Comparison of ENCODE assay signal across 15 mouse cellular contexts in the genomic region with DNA sequence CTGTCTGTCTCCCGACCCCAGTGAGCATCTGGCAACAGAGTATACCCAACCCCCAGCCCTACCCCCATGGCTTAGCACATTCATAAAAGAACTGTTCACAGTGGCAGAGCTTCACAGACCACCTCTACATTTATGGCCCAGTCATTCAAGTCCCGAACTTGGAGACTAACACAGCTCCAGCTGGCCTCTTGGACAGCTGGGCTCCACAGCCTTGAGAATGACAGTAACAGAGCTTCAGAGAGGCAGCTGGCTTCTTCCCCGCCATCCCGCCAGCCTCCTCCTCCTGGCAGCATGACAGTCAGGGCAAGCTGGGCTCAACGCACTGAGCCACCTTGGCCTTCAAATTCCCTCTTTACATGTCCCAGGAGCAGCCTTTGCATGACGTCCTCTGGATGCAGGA. TPM values are rescaled to one million over a fixed set of nuclear protein-coding genes. Genes with fewer than 3 reads are reported as not detected.
A peak's percentile ranks its signal among the peaks of the same experiment; 100 is the strongest.
DNase-seq lines count a peak whose midpoint lies in the region; ATAC-seq lines count a peak whose summit lies in the region.
"Had no signal": no experiment of that assay in that cellular context is flagged by ENCODE, and none has a peak within 500 bp of the region (broad histone marks: within the 10 kb centered on the region; RNA-seq: fewer than 3 reads in every experiment).

No protein-coding gene starts in this region.

- intact Hi-C loops in gastrocnemius, postnatal 36 days (cut with DNase I) = no loop called here

- WGBS in midbrain, embryonic 10.5 days = 79% methylated on average over 6 of the region's 6 CpGs
- 54% methylated on average over 6 of the region's 6 CpGs for WGBS in midbrain, embryonic 15.5 days
- 66% methylated on average over 6 of the region's 6 CpGs for WGBS in liver, embryonic 15.5 days (ENCODE audit: insufficient replicate concordance)

- H3K27me3 ChIP-seq in midbrain, embryonic 10.5 days (ENCODE audit: low read depth, poor library complexity, severe bottlenecking) = no peaks in the 10 kb centered on the region
- H3K27me3 ChIP-seq in midbrain, embryonic 15.5 days (replicated peaks) = no peaks in the 10 kb centered on the region
- no peaks in the 10 kb centered on the region for H3K27me3 ChIP-seq in liver, embryonic 15.5 days
- H3K27me3 ChIP-seq: CH12.LX; embryonic facial prominence, embryonic 12.5 days; Patski had no signal

- 0 out of 2 replicates have a peak overlapping the region, but pooled peaks have one; percentile 28 for H3K27ac ChIP-seq in midbrain, embryonic 10.5 days (replicated peaks)
- H3K27ac ChIP-seq in midbrain, embryonic 15.5 days = no peak overlapping the region
- peak overlapping the region; percentile 61 for H3K27ac ChIP-seq in liver, embryonic 15.5 days (replicated peaks)
- H3K27ac ChIP-seq: embryonic facial prominence, embryonic 12.5 days; heart, adult 2 months had no signal

- ATAC-seq in midbrain, embryonic 15.5 days (replicated peaks) = no peak
- ATAC-seq in liver, embryonic 15.5 days (ENCODE audit: insufficient read depth) = no peak
- ATAC-seq: intestine, postnatal 0 days; Patski had no signal

- H3K4me3 ChIP-seq in midbrain, embryonic 10.5 days = no peak overlapping the region
- H3K4me3 ChIP-seq in midbrain, embryonic 15.5 days = no peak overlapping the region
- H3K4me3 ChIP-seq in liver, embryonic 15.5 days (replicated peaks) = no peak overlapping the region
- H3K4me3 ChIP-seq: embryonic facial prominence, embryonic 12.5 days; heart, adult 2 months had no signal

- H3K4me1 ChIP-seq in midbrain, embryonic 10.5 days = peaks cover 5% of the 10 kb centered on the region; the same call in 1 of the 2 replicates
- no peaks in the 10 kb centered on the region for H3K4me1 ChIP-seq in midbrain, embryonic 15.5 days
- peaks cover 41% of the 10 kb centered on the region for H3K4me1 ChIP-seq in liver, embryonic 15.5 days (replicated peaks)
- H3K4me1 ChIP-seq: embryonic facial prominence, embryonic 12.5 days had no signal

- H3K9me3 ChIP-seq in midbrain, embryonic 10.5 days (replicated peaks) = no peaks in the 10 kb centered on the region; the same call in 1 of the 2 replicates
- no peaks in the 10 kb centered on the region for H3K9me3 ChIP-seq in midbrain, embryonic 15.5 days
- H3K9me3 ChIP-seq in liver, embryonic 15.5 days (replicated peaks) = no peaks in the 10 kb centered on the region
- H3K9me3 ChIP-seq: embryonic facial prominence, embryonic 12.5 days had no signal

- H3K36me3 ChIP-seq in midbrain, embryonic 10.5 days = peaks cover 2% of the 10 kb centered on the region; the same call in 1 of the 2 replicates
- H3K36me3 ChIP-seq in midbrain, embryonic 15.5 days (replicated peaks) = no peaks in the 10 kb centered on the region
- H3K36me3 ChIP-seq in liver, embryonic 15.5 days (replicated peaks) = peaks cover 17% of the 10 kb centered on the region

- peak; percentile 45 for DNase-seq in gastrocnemius, postnatal 10 days
- DNase-seq in gastrocnemius, postnatal 36 days = no peak
- DNase-seq in midbrain, embryonic 10.5 days (ENCODE audit: low spot score) = no peak
- DNase-seq in cerebellum, postnatal 10 days = peak; percentile 83 to 87
- no peak for DNase-seq in ovary, adult 18-20 months (ENCODE audit: low spot score)
- DNase-seq: heart, adult 2 months; kidney, postnatal 36 days; lung, adult 2 months; spleen, adult 18-20 months had no signal

- H3K4me2 ChIP-seq in midbrain, embryonic 15.5 days = no peak overlapping the region
- no peak overlapping the region for H3K4me2 ChIP-seq in liver, embryonic 15.5 days
- H3K4me2 ChIP-seq: embryonic facial prominence, embryonic 12.5 days had no signal

- no peak overlapping the region for H3K9ac ChIP-seq in midbrain, embryonic 15.5 days
- H3K9ac ChIP-seq in liver, embryonic 15.5 days = no peak overlapping the region
- H3K9ac ChIP-seq: embryonic facial prominence, embryonic 12.5 days had no signal

RNA-seq across cellular contexts. Expression of a gene that starts 20.9 kb away (rescaled TPM):
- 10 to 100 TPM in 1 of 2 experiments, 1 to 10 TPM in 1; 9.4 to 11.1 TPM for total RNA-seq in gastrocnemius, postnatal 10 days (2021)
- 1 to 10 TPM; 3.2 to 4.9 TPM for total RNA-seq in gastrocnemius, postnatal 36 days (2021)
- 77.3 and 94.6 TPM in 2 replicates for polyA plus RNA-seq in midbrain, embryonic 10.5 days (2016; fragmentation: Nextera tagmentation; extraction: Ambion mirVana)
- 345 and 349 TPM in 2 replicates for polyA plus RNA-seq in midbrain, embryonic 15.5 days (2015; fragmentation: Nextera tagmentation; extraction: Ambion mirVana)
- 7.3 and 7.5 TPM in 2 replicates for polyA plus RNA-seq in liver, embryonic 15.5 days (2015; fragmentation: Nextera tagmentation; extraction: Ambion mirVana)

RNA-seq across cellular contexts. Expression of a gene that starts 27.2 kb away (rescaled TPM):
- total RNA-seq in gastrocnemius, postnatal 10 days (2021) = 10 to 100 TPM; 40.5 to 49.4 TPM
- total RNA-seq in gastrocnemius, postnatal 36 days (2021) = 10 to 100 TPM; 11.7 to 15.5 TPM
- polyA plus RNA-seq in midbrain, embryonic 10.5 days (2016; fragmentation: Nextera tagmentation; extraction: Ambion mirVana) = 17.3 and 18.0 TPM in 2 replicates
- polyA plus RNA-seq in midbrain, embryonic 15.5 days (2015; fragmentation: Nextera tagmentation; extraction: Ambion mirVana) = 18.4 TPM in 2 replicates
- polyA plus RNA-seq in liver, embryonic 15.5 days (2015; fragmentation: Nextera tagmentation; extraction: Ambion mirVana) = 18.2 and 18.3 TPM in 2 replicates

Comparison
In these comparisons a context has a peak if more than half of its experiments do, and no peak if none do; other contexts are left out.
1. DNase-seq: peak in gastrocnemius, postnatal 10 days (single experiment) and cerebellum, postnatal 10 days (2 of 2); none in gastrocnemius, postnatal 36 days (0 of 2), midbrain, embryonic 10.5 days (single experiment) and ovary, adult 18-20 months (single experiment).